Mouse (Mus musculus): ENCODE measurements around the gene Ppp2r1b.
"Not testable (repeated sequence)": the region's sequence is repeated elsewhere in the genome, so short reads cannot be mapped to it uniquely, and the experiment has no call there.

Ppp2r1b gene

DNA sequence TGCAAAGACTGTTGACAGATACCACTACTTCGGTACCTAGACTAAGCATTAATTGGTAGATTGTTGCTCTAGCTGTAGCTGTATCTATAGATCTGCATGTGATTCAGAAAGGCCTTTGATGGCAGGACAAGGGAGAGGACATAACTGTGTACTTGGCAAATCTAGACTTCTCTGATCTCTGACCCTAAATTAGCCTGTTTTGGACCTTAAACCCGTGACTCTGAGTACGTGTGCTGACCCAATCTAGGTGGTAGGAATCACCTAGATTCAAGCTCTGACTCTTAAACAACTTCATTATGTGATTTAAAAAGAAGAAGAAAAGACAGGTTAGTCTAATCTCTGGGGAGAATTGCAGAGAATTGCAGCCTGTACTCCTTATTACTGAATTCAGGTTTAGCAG is at the start of gene Ppp2r1b:
Ppp2r1b (plus strand) TSS at position 221 of the 400 bp plus-strand sequence.
- DNase-seq (ENCODE audit: low spot score) = no peak

DNA sequence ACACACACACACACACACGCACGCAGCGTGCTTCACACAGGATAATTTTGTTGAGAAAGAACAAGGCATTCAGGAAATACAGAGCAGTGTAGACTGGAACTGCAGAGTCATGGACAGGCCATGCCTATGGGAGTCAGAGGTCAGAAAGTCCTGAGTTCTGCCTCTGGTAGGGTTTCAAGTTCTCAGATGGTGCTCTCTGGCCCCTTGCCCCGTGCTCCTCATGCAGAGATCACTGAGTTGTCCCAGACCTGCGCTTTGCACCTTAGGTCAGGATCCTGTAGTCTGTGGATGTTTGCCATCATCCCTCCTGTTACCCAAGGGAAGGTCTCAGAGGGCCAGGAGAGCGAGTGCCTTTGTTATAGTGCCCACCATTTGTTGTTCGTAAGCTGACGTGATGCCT is 48.3 kb upstream of the Ppp2r1b start:
- DNase-seq (ENCODE audit: low spot score) = no peak

DNA sequence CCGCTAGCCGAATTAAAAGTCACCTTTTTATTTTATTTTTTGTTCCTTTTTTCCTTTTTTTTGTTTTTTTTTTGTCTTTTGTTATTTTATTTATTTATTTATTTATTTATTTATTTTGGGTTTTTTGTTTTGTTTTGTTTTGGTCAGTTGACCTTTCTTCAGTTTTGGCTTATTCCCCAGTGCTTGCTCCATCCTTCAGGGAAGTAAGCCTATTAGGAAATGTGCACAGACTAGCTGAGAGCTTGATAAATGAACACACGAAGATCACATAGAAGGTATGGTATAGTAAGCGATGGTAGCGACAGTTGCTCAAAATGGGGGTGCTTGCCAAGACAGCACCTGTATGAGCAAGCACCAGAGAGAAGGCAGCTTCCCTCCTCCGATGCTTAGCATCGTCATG is 47.5 kb upstream of the Ppp2r1b start:
- no peak for DNase-seq (ENCODE audit: low spot score)

DNA sequence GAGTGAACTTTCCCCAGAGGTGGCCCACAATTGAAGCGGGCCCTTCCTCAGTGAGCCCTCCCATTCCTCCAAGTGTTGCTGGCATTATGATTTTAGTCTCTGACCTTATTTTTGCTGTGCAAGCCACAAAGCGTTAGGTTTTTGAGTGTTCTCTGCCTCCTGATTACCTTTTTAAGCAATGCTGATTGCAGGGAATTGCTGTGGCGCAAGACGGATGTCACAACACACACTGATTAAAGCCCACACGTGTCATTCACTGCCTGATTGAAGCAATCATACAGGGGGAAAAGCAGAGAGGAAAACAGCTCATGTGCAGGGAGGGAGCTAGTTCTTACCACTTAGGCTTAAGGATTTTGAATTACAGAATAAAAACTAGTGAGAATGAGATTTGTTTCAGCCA is 46.7 kb upstream of the Ppp2r1b start:
- DNase-seq (ENCODE audit: low spot score) = no peak

DNA sequence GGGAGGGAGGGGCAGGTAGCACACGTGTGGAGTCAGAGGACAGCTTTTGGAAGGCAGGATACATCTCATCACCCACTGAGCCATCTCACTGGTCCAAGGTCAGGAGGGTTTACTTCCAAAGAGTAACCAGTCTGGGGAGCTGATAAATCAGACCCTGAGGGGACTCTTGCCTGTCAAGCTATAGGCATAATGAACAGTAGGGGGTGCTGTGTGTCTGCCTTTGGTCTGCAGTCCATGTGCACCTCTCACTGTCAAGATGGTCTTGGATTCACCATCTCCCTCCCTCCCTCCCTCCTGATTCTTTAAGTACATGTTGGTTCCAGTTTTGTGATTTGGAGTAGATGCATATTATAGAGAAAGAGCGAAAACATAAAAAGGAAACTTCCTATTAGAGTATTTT is 44.1 kb upstream of the Ppp2r1b start:
- DNase-seq (ENCODE audit: low spot score) = no peak

DNA sequence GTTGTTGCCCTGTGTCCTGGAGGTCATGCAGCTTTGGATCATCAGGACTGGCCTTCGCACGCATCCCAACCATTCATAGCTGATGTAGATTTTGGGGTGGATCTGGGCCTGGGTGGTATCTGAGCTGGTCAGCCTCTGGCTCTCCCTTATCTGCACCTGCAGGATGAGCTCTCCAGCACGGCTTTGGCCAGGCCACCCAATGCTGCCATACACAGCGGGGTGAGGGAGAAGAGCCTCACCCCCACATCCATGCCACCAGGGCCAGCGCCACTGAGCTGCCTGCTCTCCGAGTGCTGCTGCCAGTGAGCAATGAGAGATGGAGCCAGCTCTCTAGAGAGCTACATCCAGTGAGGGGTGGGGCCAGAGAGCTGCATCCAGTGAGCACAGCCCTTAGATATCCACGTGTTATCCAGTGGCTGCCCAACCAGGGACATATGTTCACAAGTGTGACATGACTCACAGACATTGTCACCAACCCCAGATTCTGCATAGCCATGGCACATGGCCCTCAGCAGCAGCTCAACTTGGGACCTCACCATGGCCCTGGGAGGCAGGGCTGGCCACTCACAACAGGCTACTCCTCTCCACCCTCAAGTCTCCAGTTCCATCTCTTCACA is 41.9 kb upstream of the Ppp2r1b start:
- DNase-seq (ENCODE audit: low spot score) = no peak

DNA sequence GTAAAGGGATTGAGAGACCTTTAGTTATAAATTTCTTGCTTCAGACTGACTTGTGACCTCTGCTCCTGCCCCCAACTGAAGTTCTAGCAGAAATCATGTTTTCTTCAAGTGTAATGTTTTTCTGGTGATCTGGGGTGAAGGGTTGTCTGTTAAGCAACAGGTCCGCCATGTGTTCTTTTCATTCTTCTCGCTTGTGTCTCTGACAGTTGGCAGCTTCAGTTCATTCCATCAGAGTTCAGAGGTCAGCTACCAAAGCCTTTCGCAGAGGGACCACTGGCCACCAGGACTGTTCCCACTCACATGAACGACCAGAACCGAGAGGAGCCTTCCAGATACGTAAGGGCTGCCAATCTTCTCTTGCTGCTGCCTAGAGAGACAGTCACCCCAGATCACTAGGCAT is 36.6 kb upstream of the Ppp2r1b start:
- no peak for DNase-seq (ENCODE audit: low spot score)

DNA sequence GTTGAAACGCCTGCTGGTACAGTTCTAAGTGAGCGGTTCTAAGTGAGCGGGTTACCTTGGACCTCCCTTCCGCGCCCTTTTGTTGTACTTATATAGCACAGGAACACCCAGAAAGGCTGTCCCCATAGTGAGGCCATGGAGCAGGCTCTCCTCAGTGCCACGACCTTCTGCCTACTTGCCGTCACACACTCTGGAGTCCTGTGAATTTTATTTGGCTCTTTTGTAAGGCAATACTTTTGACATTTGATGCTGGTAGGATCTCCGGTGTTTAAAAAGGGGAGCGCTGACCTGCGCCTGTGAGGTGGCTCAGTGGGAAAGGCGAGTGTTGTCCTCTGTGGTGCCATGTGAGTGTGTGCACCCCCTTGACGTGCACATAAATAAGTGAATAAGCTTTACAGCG is 36.0 kb upstream of the Ppp2r1b start:
- DNase-seq (ENCODE audit: low spot score) = no peak

DNA sequence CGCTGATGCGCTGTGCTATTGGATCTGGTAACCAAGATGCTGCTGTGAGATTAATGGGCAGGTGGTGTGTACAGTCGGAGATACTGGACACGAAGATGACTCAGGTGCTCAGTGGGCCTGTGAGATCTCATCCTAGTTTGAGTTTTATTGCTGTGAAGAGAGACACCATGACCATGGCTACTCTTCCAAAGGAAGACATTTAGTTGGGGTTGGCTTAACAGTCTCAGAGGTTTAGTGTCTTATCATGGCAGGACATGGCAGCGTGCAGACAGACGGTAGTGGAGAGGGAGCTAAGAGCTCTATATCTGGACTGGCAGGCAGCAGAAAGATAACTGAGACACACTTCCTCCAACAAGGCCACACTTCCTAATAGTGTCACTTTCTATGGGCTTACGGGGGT is 33.9 kb upstream of the Ppp2r1b start:
- DNase-seq (ENCODE audit: low spot score) = no peak

DNA sequence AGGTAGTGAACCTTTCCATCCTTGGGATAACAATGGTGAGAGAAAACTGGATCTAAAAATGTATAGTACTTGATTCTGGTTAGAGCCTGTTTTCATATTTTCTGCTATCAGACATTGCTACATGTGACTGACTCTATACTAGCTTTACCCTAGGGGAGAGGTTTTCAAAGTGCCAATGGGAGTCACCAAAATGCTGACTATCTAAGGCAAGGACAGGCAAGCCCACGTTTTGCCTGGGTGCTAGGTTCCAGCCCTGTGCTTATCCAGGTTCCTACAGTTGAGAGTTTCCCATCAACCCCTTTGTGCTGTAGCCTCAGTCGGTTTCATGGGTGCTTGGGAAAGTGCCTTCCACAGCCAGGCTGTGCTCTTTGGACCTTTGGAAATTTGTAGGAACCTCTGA is 33.4 kb upstream of the Ppp2r1b start:
- DNase-seq (ENCODE audit: low spot score) = no peak

DNA sequence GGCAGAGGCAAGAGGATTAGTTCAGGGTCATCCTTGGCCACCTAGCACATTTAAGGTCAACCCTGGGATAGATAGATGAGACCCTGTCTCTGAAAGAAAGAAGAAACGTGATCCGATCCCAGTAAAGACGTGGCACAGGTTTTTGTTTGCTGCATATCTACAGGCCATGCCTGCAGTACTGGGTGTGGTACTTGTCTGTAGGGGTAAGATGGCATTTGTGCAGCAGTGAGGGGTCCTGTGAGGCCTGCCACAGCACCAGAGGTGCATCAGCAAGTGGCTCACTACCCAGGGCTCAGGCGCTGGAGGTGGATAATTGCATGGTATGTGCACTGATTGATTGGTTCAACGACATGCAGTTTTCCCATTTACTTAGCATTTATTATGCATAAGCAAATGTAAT is 31.3 kb upstream of the Ppp2r1b start:
- DNase-seq (ENCODE audit: low spot score) = no peak

DNA sequence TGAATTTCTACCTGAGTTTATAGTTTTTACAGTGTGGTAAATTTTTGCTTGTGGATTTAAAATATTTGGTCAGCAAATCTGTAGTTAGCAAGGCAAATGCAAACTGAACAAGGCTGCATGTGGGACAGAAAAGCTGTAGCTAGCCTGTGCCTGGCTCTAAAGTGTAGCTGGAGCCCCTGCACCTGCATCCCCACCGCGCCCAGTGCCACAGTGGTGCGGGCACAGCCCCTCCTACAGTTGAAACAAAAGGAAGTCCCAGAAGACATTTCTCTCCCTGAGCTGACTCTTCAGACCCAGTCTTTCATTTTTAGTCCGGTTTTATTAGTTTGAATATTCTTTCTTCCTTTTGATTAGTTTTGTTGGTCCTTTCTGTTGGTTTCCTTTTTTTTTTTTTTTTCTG is 29.4 kb upstream of the Ppp2r1b start:
- no peak for DNase-seq (ENCODE audit: low spot score)

DNA sequence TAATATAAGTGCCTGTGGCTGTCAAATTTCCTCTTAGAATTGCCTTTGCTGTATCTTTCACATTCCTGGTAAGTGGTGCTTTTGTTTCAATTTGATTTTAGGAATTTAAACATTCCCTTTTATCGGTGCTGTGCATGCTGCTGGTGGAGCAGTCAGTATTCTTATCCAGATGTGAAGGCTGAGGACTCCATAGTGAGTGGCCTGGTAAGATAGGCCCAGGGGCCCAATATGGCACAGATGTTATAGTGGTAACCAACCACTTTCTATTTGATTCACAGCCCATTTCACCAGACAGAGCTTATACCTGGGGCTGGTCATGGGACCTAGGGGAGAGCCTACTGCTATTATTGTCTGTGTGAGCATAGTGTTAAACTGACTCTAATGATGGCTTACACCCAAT is 28.6 kb upstream of the Ppp2r1b start:
- DNase-seq (ENCODE audit: low spot score) = no peak

DNA sequence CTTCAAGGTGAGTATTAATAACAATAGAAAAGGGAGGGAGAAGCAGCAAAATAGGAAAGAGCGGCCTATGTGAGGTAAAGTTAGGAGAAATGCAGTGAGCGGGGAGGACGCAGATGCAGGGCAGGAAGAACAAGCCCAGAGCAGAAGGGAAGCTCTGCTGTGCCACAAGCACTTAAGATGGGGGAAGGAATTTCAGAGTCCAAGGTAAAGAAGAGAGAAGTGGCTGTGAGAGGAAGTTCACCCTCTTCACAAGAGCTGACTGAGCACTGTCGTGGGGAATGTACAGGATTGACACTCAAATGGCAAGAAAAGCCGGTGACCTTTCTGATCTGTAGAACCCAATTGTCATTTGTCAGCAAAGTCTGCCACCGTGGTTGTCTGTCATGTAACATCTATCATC is 27.1 kb upstream of the Ppp2r1b start:
- no peak for DNase-seq (ENCODE audit: low spot score)

DNA sequence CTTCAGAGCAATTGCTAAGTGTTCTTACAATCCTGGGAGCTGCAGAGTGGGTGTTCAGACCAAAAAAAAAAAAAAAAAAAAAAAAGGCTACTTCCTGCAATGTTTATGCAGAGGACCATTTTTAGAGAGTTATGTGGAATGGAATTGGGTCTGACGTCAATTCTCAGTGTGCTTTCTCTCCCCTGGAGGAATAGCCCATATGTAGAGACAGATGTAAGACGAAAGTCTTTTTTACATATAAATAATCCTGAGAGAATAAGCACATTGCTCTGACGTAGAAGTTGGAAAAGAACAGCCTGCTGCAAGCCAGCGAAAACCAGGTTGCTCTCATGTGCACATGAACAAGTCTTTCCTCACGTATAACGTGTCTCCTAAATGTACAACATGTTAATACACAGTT is 25.4 kb upstream of the Ppp2r1b start:
- DNase-seq (ENCODE audit: low spot score) = no peak

DNA sequence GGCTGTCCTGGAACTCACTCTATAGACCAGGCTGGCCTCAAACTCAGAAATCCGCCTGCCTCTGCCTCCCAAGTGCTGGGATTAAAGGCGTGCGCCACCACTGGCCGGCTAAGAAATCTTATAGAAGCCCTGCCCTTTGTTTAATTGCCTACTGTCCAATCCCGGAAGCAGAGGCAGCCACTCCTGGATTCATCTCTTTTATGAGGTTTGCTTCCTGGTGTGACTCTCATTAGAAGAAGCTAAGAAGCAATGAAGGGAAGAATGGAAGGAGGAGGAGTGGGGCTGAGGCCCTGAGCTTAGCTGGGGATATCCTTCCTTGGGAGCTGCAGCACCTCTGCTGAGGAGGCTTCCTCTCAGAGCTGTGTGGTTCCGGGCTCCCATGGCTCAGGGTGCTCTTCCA is 23.4 kb upstream of the Ppp2r1b start:
- DNase-seq (ENCODE audit: low spot score) = no peak

DNA sequence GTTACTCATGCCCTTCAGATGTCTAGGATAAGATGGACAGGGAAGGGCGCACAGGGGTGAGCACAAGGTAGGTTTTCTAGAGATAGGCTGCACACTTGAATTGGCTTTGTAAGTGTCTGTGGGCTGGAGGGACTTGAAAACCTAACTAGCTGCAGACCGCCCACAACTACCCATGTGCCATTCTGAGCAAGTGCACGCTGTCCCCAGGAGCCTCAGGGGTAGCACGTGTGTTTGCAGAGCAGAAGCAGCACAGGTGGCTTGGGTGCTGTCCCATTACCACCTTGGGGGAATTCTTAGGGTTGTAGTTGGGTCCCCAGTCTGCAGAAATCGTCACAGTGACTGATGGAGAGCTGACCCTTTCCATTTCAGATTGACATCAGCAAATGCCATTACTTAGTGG is 22.9 kb upstream of the Ppp2r1b start:
- no peak for DNase-seq (ENCODE audit: low spot score)

DNA sequence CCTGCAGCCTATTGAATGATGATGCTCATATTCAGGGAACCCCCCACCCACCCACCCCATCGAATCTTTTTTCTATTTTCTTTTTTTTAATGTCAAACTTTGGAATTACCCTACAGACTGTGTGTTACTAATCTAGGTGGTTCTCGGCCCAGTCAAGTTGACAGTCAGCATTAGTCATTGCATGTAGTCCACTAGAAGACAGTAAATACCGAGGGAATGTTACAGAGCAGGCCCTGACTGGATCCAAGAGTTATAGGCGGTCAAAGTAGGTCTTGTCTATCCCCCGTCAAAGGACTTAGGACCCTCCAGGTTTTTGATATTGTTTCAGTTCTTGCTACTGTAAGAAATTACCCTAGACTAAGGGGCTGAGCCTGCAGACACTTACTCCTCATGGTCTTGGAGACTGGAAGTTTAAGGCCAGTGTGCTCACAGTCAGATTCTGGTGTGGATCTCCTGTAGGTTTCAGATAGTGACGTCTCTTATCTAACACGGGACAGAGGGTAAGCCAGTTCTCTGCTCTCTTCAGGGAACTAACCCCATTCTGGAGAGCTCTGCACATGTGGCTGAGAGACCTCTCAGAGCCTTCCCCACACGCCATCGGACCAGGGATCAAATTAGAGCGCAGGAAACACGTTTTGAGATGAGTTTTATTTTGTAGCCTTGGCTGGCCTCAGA is 21.2 kb upstream of the Ppp2r1b start:
- DNase-seq (ENCODE audit: low spot score) = no peak

DNA sequence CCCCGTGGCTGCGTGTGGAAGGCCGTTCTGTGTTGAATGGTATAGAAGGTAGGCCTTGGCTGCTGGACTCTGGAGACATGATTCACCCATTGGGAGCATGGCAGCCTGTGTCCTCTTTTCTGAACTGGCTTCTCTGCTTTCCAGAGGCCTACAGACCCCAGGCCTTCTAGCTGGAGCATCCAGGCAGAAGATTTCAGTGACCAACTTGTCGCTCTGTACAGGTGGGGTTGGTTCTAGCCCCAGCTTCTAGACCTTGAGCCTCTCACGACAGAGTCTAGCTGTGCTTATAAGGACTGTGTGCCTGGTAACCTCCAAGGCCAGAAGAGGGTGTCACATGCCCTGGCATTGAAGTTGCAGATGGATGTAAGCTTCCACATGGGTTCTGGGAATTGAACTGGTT is 13.6 kb upstream of the Ppp2r1b start:
- no peak for DNase-seq (ENCODE audit: low spot score)

DNA sequence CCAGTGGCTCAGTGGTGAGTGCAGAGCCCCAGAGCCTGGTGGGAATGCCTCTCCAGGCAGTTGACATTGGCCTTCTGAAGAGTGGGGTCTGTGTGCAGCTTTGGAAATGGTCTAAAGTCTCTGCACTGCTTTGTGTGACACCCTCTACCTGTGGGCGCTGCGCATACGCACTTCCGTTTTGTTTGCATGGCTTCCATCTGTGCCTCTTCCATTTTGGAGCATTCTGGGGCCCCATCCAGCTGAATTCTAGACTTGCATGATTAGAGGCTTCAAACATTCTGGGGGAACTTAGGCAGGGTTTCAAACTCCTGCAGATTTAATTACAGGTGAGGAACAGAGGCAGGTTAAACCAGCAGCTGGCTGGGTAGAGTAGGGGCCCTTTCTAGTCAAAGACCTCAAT is 12.9 kb upstream of the Ppp2r1b start:
- DNase-seq (ENCODE audit: low spot score) = no peak

DNA sequence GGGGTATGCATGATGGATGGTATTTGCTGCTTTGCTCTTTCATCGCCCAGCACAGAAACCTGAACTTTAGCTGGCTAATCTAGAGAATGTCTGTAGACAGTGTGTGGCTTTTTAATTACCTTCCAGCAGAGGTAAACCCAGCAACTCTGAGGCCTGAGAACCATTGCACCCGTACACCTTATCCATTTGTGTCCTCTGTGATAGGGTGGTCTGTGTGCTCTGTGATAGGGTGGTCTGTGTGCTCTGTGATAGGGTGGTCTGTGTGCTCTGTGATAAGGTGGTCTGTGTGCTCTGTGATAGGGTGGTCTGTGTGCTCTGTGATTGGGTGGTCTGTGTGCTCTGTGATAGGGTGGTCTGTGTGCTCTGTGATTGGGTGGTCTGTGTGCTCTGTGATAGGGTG is 12.5 kb upstream of the Ppp2r1b start:
- DNase-seq (ENCODE audit: low spot score) = not testable (repeated sequence)

DNA sequence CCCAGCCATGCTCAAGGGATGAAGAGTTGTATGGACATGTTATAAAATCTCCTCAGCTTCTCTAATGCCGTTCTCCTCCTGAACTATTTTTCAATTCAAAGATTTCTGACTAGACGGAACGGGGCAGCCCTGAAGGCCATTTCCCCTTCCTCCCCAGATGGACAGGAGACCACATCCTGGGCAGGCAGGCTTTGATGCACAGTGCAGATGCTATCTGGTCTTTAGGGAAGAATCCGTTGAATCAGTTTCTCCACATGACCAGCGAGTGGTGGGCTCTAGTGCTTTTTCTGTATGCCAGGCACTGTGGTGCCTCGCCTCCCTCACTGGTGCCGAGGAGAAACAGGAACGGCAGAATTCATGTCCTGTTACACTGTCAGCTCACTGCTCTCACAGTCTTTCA is 11.3 kb upstream of the Ppp2r1b start:
- no peak for DNase-seq (ENCODE audit: low spot score)

DNA sequence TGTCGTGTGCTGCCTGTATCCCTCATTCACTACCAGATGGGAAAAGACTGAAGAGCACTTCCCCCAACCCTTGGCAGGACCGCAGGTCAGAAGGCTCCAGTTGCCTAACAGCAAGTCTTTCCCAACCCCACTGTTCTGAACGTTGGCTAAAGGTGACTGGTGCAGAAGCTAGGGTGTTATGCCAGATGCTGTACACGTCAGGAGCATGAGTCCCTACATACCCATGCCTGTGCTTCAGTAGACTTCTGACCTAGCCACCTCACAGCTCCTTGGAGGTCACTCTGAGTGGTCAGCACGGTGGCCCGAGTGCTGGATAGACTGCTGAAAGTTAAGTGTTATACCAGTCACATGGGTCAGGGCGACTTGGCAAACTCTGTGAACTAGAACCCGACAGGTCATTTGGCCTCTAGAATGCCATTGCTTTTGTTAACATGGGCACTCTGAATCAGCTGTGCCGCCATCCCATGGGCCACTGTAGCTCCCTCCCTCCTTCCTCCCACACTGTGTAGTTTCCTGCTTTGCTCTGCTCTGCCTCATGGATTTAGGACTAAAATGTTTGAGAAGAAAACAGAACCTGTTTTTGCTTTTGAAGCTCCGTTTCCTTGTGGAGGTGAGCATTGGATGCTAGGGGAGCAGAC is 9.9 kb upstream of the Ppp2r1b start:
- DNase-seq (ENCODE audit: low spot score) = no peak

DNA sequence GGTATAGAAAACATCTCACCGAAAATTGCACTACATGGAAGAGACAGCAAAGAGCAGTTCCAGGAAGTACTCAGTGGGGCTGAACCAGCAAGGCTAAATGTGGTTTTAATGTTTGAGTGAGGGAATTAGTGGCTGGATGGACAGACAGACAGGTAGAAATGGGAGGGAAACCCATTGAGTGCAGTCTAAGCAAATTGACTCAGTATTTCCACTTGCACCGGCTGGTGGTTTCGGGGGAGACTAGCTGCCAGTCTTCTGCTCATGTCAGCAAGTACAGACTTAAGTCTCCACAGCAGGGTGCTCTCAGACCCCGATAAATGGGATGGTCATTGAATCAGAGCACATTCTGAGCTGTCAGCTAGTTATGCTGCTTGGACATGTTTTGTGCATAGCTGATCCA is 9.0 kb upstream of the Ppp2r1b start:
- no peak for DNase-seq (ENCODE audit: low spot score)
